Mouse (Mus musculus) lung, adult 18-20 months (tissue): ENCODE results near the gene Mtrf1.
"Not testable (repeated sequence)": the region's sequence is repeated elsewhere in the genome, so short reads cannot be mapped to it uniquely, and the experiment has no call there.

Source experiments
- DNase-seq, 2 experiments: peaks; one replicate each; pipeline ENCODE4 v3.0.0; 2022; ENCODE audit warnings: mixed read lengths in 2 of 2

The Mtrf1 gene

DNA sequence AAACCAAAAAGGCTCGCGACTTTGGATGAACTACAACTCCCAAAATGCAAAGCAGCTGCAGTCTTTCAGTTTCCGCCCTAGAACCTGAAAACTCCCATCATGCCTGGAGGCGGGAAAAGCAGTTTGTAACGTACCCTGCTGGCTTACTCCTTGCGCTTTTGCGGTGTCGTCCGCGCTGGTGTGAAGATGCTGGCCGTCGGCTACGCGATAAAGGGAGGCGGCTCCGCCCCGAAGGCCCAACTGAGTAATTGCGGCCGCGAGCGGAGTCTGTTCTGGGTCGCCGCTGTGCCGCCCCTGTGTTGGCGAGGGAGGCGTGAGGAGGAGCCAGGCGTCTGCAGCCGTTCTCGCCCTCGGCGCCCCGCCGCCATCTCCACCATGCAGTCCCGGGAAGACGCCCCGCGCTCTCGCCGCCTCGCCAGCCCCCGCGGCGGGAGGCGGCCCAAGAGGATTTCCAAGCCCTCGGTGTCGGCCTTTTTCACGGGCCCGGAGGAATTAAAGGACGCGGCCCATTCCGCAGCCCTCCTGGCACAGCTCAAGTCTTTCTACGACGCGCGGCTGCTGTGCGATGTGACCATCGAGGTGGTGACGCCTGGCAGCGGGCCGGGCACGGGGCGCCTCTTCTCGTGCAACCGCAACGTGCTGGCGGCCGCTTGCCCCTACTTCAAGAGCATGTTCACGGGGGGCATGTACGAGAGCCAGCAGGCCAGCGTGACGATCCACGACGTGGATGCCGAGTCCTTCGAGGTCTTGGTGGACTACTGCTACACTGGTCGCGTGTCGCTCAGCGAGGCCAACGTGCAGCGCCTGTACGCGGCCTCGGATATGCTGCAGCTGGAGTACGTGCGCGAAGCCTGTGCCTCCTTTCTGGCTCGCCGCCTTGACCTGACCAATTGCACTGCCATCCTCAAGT is 54.4 kb downstream of the Mtrf1 start, which contains the start of gene Kbtbd6:
TSS of gene Kbtbd6 (plus strand) at position 155 of the 910 bp plus-strand sequence.
- peak; percentile 78 to 85 for DNase-seq

DNA sequence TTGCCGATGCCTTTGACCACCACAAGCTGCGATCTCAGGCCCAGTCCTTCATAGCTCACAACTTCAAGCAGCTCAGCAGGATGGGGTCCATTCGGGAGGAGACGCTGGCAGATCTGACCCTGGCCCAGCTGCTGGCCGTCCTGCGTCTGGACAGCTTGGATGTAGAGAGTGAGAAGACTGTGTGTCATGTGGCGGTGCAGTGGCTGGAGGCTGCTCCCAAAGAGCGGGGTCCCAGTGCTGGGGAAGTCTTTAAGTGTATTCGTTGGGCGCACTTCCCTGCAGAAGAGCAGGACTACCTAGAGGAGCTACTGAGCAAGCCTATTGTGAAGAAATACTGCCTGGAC is 55.0 kb downstream of the Mtrf1 start:
- DNase-seq: not testable (repeated sequence)

DNA sequence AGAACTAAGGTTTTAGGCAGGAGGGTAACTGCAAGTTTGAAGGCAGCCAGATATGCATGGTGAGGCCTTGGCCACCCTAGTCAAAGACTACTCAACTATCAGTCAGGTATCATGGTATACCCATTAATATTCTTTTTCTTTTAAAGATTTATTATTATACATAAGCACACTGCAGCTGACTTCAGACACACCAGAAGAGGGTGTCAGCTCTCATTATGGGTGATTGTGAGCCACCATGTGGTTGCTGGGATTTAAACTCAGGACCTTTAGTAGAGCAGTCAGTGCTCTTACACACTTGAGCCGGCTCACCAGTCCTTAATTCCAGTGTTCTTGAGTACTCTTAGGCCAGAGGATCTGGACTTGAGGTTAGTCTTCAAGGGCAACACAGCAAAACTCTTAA is 62.8 kb downstream of the Mtrf1 start:
- no peak for DNase-seq

DNA sequence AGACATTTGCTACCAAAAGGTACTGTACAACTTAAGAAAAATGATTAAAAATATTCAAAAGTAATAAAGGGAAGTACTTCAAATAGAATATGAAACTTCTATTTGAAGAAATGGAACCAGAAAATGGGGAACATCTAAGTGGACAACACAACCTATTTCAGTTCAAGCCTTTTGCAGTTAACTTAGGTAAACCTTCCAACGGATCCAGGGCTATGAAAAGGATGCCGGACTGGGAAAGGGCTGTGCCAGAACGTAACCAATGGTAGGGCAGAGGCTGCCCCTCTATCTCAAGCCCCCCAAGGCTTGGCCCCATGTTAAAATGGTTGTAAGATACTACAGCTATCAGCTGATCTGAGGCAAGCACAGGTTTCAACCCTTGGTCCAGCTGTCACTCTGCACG is 63.4 kb downstream of the Mtrf1 start:
- no peak for DNase-seq

DNA sequence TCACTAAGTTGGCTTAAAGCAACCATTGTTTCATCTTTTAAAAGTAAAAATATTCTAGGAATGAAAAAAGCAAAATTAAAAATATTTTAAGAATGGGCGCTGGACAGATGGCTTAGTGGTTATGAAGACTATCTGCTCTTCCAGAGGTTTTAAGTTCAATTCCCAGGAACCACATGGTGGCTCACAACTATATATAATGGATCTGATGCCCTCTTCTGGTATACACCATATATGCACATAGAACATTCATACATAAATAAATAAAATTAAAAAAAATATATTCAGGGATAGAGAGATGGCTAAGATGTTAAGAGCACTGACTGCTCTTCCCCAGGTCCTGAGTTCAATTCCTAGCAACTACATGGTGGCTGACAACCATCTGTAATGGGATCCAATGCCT is 68.1 kb downstream of the Mtrf1 start:
- no peak for DNase-seq

DNA sequence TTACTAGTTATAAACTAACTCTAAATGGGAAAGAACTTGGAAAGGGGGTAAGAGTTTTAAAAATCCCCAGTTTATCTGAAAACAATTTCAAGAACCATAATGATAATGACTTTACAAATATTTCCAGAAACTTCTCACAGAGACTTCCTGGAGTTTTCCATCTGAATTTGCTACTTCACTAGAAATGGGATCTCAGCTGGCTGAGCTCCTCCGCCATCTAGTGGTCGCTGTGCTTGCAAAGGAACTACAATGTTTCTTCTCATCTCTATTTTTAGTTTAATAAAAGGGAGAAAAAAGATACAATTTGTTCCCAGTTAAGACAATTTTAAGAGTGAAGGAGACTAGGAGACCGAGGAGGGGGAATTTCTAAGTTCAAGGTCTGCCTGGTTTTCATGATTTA is 70.0 kb downstream of the Mtrf1 start:
- peak; percentile 42 to 59 for DNase-seq
